Mouse (Mus musculus) liver, embryonic 11.5 days (tissue): ENCODE measurements around the gene Trak1. TPM values are rescaled to one million over a fixed set of nuclear protein-coding genes. Genes with fewer than 3 reads are reported as not detected.

Source experiments
- ATAC-seq: fragments of 200-750 bp; cut with Nextera tagmentation; replicated peaks from 2 replicates; pipeline ENCODE4 v1.8.0; 2017; ENCODE audit warnings: moderate number of reproducible peaks, mild to moderate bottlenecking, moderate TSS enrichment, moderate library complexity; ENCODE audit not compliant: low FRiP score
- DNase-seq: peaks from one replicate; pipeline ENCODE4 v3.0.0-alpha.2; 2017; ENCODE audit warnings: low spot score
- H3K27ac ChIP-seq: fragments of 300-500 bp; sonication (generic); 2 replicates; pipeline ENCODE4 v1.5.1; 2014; ENCODE audit warnings: mild to moderate bottlenecking, low read depth, low read length, control low read depth
- H3K27me3 ChIP-seq: fragments of 300-500 bp; sonication (generic); replicated peaks from 2 replicates; pipeline ENCODE4 v1.6.1; 2014; ENCODE audit warnings: low read length, mixed read lengths; ENCODE audit not compliant: control insufficient read depth, insufficient read depth
- H3K36me3 ChIP-seq: fragments of 300-500 bp; sonication (generic); 2 replicates; pipeline ENCODE4 v1.6.1; 2014; ENCODE audit warnings: mild to moderate bottlenecking, low read length, moderate library complexity, mixed read lengths; ENCODE audit not compliant: control insufficient read depth, insufficient read depth
- H3K4me1 ChIP-seq: fragments of 300-500 bp; sonication (generic); replicated peaks from 2 replicates; pipeline ENCODE4 v1.6.1; 2014; ENCODE audit warnings: low read length, mixed read lengths; ENCODE audit not compliant: control insufficient read depth, insufficient read depth
- H3K4me2 ChIP-seq: fragments of 300-500 bp; sonication (generic); 2 replicates; pipeline ENCODE4 v1.6.1; 2014; ENCODE audit warnings: mild to moderate bottlenecking, control low read depth, moderate library complexity
- H3K4me3 ChIP-seq: fragments of 300-500 bp; sonication (generic); 2 replicates; pipeline ENCODE4 v1.5.1; 2014; ENCODE audit warnings: low read depth, low read length, control low read depth
- H3K9ac ChIP-seq: fragments of 300-500 bp; sonication (generic); 2 replicates; pipeline ENCODE4 v1.6.1; 2014; ENCODE audit warnings: low read depth, low read length, control low read depth
- H3K9me3 ChIP-seq: fragments of 300-500 bp; sonication (generic); 2 replicates; pipeline ENCODE4 v1.6.1; 2016; ENCODE audit warnings: low read length, inconsistent platforms, mixed read lengths; ENCODE audit not compliant: control insufficient read depth
- WGBS: fragments of 180-500 bp; shearing (Covaris S2); extraction: QIAGEN DNeasy Blood & Tissue Kit; methylation state at CpG from one replicate; pipeline ENCODE4 v1.1.7; 2014; 5-methylcytosine and 5-hydroxymethylcytosine counted together
- polyA plus RNA-seq: library from polyadenylated mRNA; unstranded; fragments of >200 nt; fragmentation: Nextera tagmentation; extraction: Ambion mirVana; gene quantifications from 2 replicates; pipeline ENCODE4 v1.2.1, GENCODE M21; 2014

Trak1 gene
- polyA plus RNA-seq, 1 experiment from 2014 or later: 11.2 TPM

- Histone ChIP-seq H3K4me1 (peaks cover 22% of the 10 kb centered on the region), H3K27me3 (no peaks in the 10 kb centered on the region), H3K4me2 (no peak overlapping the region), H3K36me3 (no peaks in the 10 kb centered on the region), H3K9me3 (no peaks in the 10 kb centered on the region), H3K9ac (no peak overlapping the region), H3K27ac (peak overlapping the region; percentile 19; the same call in 1 of the 2 replicates), H3K4me3 (no peak overlapping the region)
- ATAC-seq: no peak
- WGBS: 69% methylated on average over 8 of the region's 8 CpGs
- DNase-seq: no peak
Measured at GRCm38 (mm10) chr9:121334311-121334851, 37.1 kb downstream of the Trak1 start.

DNA sequence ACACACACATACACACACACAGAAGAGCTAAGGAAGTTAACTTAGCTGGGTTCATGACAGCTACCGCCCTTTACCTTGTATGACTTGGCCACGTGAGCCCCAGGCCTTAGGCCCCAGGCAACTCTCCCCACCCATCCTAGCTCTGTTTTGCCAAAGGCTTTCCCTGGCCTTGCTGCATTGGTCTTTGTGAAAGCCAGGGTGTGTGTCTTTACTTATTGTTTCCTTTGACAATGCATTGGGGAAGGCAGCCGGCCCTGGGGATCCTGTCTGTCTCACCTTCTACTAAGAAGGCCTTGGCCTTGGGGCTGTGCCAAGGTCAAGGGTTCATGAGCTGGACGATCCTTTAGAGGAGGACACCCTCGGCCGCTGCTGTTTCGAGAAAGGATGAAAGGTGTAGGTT, 38.3 kb downstream of the Trak1 start:
- ATAC-seq (no peak), DNase-seq (no peak)
- no peak overlapping the region for H3K4me2 ChIP-seq
- no peaks in the 10 kb centered on the region for H3K27me3 ChIP-seq
- 68% methylated on average over 7 of the region's 7 CpGs for WGBS
- no peaks in the 10 kb centered on the region for H3K9me3 ChIP-seq
- peaks cover 22% of the 10 kb centered on the region for H3K4me1 ChIP-seq
- no peaks in the 10 kb centered on the region for H3K36me3 ChIP-seq
- no peak overlapping the region for H3K27ac ChIP-seq
- H3K4me3 ChIP-seq: no peak overlapping the region
- H3K9ac ChIP-seq: no peak overlapping the region

GRCm38 (mm10) chr9:121336324-121336946, 39.1 kb downstream of the Trak1 start:
- H3K27me3 ChIP-seq: no peaks in the 10 kb centered on the region
- no peak overlapping the region for H3K4me3 ChIP-seq
- WGBS: 93% methylated on average over 15 of the region's 15 CpGs
- no peak overlapping the region for H3K9ac ChIP-seq
- H3K9me3 ChIP-seq: no peaks in the 10 kb centered on the region
- no peak overlapping the region for H3K4me2 ChIP-seq
- DNase-seq: no peak
- H3K4me1 ChIP-seq: peaks cover 18% of the 10 kb centered on the region
- no peak overlapping the region for H3K27ac ChIP-seq
- ATAC-seq: no peak
- no peaks in the 10 kb centered on the region for H3K36me3 ChIP-seq

- Histone ChIP-seq H3K4me1 (peaks cover 10% of the 10 kb centered on the region; the same call in 1 of the 2 replicates), H3K27ac (no peak overlapping the region), H3K9me3 (no peaks in the 10 kb centered on the region), H3K4me2 (no peak overlapping the region), H3K9ac (no peak overlapping the region), H3K4me3 (no peak overlapping the region), H3K27me3 (no peaks in the 10 kb centered on the region), H3K36me3 (no peaks in the 10 kb centered on the region)
- DNase-seq: no peak
- WGBS: 63% methylated on average over 9 of the region's 9 CpGs
- ATAC-seq: no peak
Measured at GRCm38 (mm10) chr9:121337216-121337937, 40.1 kb downstream of the Trak1 start.

DNA sequence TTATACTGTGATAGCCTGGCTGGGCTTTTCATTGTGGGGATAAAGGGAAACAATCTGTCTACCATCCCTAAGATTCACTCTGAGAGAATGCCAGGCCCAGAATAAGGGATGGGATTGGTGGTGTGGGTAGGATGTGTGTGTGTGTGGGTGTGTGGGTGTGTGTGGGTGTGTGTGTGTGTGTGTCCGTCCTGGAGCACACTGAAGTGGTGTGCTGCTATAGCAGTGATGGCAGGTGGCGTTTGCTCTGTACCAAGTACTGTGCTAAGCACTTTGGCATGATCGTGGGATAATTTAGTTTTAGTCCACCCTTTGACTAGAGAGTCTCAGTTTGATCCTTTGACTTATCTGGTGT, 40.6 kb downstream of the Trak1 start:
- no peaks in the 10 kb centered on the region for H3K27me3 ChIP-seq
- DNase-seq (no peak), ATAC-seq (no peak)
- peaks cover 10% of the 10 kb centered on the region; the same call in 1 of the 2 replicates for H3K4me1 ChIP-seq
- H3K4me3 ChIP-seq: no peak overlapping the region
- H3K9ac ChIP-seq: no peak overlapping the region
- 90% methylated on average over 3 of the region's 3 CpGs for WGBS
- H3K27ac ChIP-seq: no peak overlapping the region
- no peaks in the 10 kb centered on the region for H3K36me3 ChIP-seq
- H3K4me2 ChIP-seq: no peak overlapping the region
- no peaks in the 10 kb centered on the region for H3K9me3 ChIP-seq

DNA sequence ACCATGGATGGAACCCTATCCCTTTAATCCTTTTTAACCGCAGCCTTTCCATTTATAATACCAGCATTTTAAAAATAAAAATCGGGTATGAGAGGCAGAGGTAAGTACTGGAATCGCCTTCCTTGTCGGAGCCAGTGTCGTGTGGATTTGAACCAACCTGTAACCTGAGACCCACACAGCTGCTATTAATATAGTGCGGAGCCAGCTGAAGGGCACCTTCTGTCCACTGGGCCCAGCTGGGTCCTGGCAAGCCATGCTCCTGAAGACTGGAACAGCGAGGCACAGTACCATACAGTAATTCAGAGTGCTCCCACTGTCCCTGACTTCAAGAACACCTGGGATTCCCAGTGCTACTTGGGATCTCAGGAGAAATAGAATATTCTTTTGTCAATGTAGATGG, 44.5 kb downstream of the Trak1 start:
- Histone ChIP-seq H3K36me3 (no peaks in the 10 kb centered on the region), H3K27me3 (no peaks in the 10 kb centered on the region), H3K27ac (no peak overlapping the region), H3K9me3 (no peaks in the 10 kb centered on the region), H3K4me2 (no peak overlapping the region), H3K4me3 (no peak overlapping the region), H3K4me1 (0 out of 2 replicates have a peak, but pooled peaks cover 4% of the 10 kb centered on the region), H3K9ac (no peak overlapping the region)
- 77% methylated on average over 7 of the region's 7 CpGs for WGBS
- DNase-seq (no peak), ATAC-seq (no peak)

DNA sequence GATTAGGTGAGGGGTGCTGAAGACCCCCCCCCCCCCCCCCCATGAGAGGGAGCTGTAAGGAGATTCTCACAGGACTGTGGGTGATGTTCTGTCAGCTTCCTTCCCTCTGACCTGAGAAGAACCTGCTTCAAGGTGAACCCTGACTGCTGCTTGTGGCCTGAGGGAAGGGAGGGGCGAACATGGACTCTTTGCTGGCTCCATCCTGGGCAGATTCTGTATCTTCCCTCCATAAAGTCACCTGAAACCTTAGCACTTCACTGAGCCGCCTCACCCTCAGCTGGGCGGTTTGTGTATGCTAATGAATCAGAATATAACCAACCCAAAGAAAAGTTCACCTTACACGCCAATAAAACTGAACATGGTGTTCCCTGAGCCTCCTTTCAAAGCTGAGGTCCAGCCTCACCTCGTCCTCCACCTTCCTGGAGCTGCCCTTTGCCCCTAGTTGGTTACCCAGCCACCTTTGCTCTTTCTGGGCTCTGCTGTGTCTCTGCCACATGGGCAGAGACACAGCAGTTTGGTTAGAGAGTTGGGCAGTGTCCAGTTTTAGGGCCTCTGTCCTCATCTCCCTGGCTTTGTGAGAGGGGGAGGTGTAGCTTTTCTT, 45.3 kb downstream of the Trak1 start:
- no peak for ATAC-seq
- H3K9ac ChIP-seq: no peak overlapping the region
- H3K4me3 ChIP-seq: no peak overlapping the region
- no peak overlapping the region for H3K4me2 ChIP-seq
- 0 out of 2 replicates have a peak, but pooled peaks cover 4% of the 10 kb centered on the region for H3K4me1 ChIP-seq
- H3K27ac ChIP-seq: no peak overlapping the region
- H3K27me3 ChIP-seq: no peaks in the 10 kb centered on the region
- no peaks in the 10 kb centered on the region for H3K36me3 ChIP-seq
- DNase-seq: no peak
- WGBS: 85% methylated on average over 5 of the region's 5 CpGs
- no peaks in the 10 kb centered on the region for H3K9me3 ChIP-seq

- Histone ChIP-seq H3K36me3 (no peaks in the 10 kb centered on the region), H3K27me3 (no peaks in the 10 kb centered on the region), H3K4me2 (no peak overlapping the region), H3K9ac (no peak overlapping the region), H3K4me3 (no peak overlapping the region), H3K4me1 (peaks cover 4% of the 10 kb centered on the region; the same call in 1 of the 2 replicates), H3K27ac (no peak overlapping the region), H3K9me3 (no peaks in the 10 kb centered on the region)
- DNase-seq (no peak), ATAC-seq (no peak)
- WGBS: 73% methylated on average over 14 of the region's 14 CpGs
Measured at GRCm38 (mm10) chr9:121343122-121343876, 46.0 kb downstream of the Trak1 start.
